Mouse (Mus musculus): ENCODE results near the gene R3hdm2. TPM values are rescaled to one million over a fixed set of nuclear protein-coding genes. Genes with fewer than 3 reads are reported as not detected.

Gene R3hdm2
- total and polyA plus RNA-seq, 3 experiments = 8.2 to 60.6 TPM; not detected in 1

DNA sequence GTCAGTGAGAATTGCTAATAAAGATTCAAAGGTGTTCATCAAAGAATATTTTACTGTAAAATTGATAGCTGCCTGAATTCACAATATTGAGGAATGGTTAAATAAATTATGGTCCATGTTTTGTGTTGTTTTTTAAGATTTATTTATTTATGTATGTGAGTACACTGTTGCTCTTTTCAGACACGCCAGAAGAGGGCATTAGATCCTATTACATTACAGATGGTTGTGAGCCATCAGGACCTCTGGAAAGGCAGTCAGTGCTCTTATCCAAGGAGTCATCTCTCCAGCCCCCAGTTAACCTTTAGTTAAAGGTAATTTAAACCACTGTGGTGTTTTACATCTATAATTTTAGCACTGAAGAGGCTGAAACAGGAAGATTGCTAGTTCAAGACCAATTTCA is 49.4 kb downstream of the R3hdm2 start:
- DNase-seq (ENCODE audit: low read depth, low spot score) = no peak
- Histone ChIP-seq H3K36me3 (ENCODE audit: control insufficient read depth in 1 of 2, insufficient read depth in 2 of 2, low read length in 2 of 2) (peaks cover 5% of the 10 kb centered on the region in 2 experiments; a peak in 3 of 4 replicates), H3K79me2 (ENCODE audit: control insufficient read depth, insufficient read depth, low read length, poor library complexity) (no peaks in the 10 kb centered on the region), H3K4me1 (ENCODE audit: control insufficient read depth in 1 of 2, insufficient read depth in 2 of 2, low read length in 2 of 2) (no peaks in the 10 kb centered on the region; a peak in 1 of 4 replicates), H3K4me3 (ENCODE audit: control insufficient read depth in 1 of 2, insufficient read depth in 1 of 2, low read depth in 2 of 2, low read length in 2 of 2) (no peak overlapping the region), H3K27ac (ENCODE audit: control insufficient read depth, low read depth, low read length) (no peak overlapping the region), H3K27me3 (ENCODE audit: control insufficient read depth in 1 of 2, insufficient read depth in 2 of 2, low read length in 2 of 2) (no peaks in the 10 kb centered on the region), H3K9ac (ENCODE audit: control insufficient read depth, low read depth, low read length, poor library complexity, severe bottlenecking) (no peak overlapping the region), H3K9me3 (replicated peaks; ENCODE audit: insufficient read depth, low read length) (no peaks in the 10 kb centered on the region)
- TF ChIP-seq CTCF (IDR thresholded peaks at IDR 0.05 in 2 of 3, conservative IDR thresholded peaks at IDR 0.05 in 1 of 3; ENCODE audit: control insufficient read depth in 1 of 3, insufficient read depth in 1 of 3, low read depth in 2 of 3, low read length in 3 of 3, poor library complexity in 1 of 3, severe bottlenecking in 1 of 3) = 0 out of 6 replicates have a peak, but pooled peaks of 1 of the 3 experiments have one; percentile 16
- no peak for TF ChIP-seq NRF1 (IDR thresholded peaks at IDR 0.05; ENCODE audit: insufficient read depth, low read depth, low read length, poor library complexity, severe bottlenecking)
- TF ChIP-seq RAD21 (IDR thresholded peaks at IDR 0.05; ENCODE audit: low read depth, low read length) = 0 out of 2 replicates have a peak, but pooled peaks have one; percentile 1
- no peak for TF ChIP-seq MAX (IDR thresholded peaks at IDR 0.05; ENCODE audit: low read length)

DNA sequence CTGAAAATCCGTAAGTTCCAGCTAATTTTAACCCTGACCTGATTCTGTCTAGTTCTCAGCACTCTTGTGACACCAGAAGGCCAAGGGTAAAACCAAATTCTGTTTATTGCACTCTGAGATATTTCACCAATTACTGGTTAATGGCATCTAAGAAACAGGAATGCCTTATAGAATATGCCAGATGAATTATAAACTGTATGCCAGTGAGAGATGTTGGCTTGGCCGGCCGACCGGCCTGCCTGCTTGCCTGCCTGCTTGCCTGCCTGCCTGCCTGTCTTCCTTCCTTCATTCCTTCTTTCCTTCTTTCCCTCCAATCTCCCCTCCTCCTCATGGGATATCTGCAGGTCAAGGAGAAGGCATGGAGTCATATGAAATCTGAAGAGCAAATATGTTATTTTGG is 52.3 kb downstream of the R3hdm2 start:
- Histone ChIP-seq H3K9me3 (replicated peaks; ENCODE audit: insufficient read depth, low read length) (no peaks in the 10 kb centered on the region), H3K27me3 (ENCODE audit: control insufficient read depth in 1 of 2, insufficient read depth in 2 of 2, low read length in 2 of 2) (no peaks in the 10 kb centered on the region), H3K27ac (ENCODE audit: control insufficient read depth, low read depth, low read length) (no peak overlapping the region), H3K36me3 (ENCODE audit: control insufficient read depth in 1 of 2, insufficient read depth in 2 of 2, low read length in 2 of 2) (peaks cover 5 to 11% of the 10 kb centered on the region in 2 experiments; a peak in 3 of 4 replicates), H3K4me1 (ENCODE audit: control insufficient read depth in 1 of 2, insufficient read depth in 2 of 2, low read length in 2 of 2) (peaks cover 4 to 7% of the 10 kb centered on the region in 2 experiments), H3K9ac (ENCODE audit: control insufficient read depth, low read depth, low read length, poor library complexity, severe bottlenecking) (no peak overlapping the region), H3K4me3 (ENCODE audit: control insufficient read depth in 1 of 2, insufficient read depth in 1 of 2, low read depth in 2 of 2, low read length in 2 of 2) (no peak overlapping the region), H3K79me2 (ENCODE audit: control insufficient read depth, insufficient read depth, low read length, poor library complexity) (no peaks in the 10 kb centered on the region)
- no peak for DNase-seq (ENCODE audit: low read depth, low spot score)
- TF ChIP-seq JUND (IDR thresholded peaks at IDR 0.05; ENCODE audit: low read depth, low read length) (no peak), KAT2A (conservative IDR thresholded peaks at IDR 0.05; ENCODE audit: low read depth, low read length) (no peak), MAZ (IDR thresholded peaks at IDR 0.05; ENCODE audit: low read depth, low read length) (no peak)

DNA sequence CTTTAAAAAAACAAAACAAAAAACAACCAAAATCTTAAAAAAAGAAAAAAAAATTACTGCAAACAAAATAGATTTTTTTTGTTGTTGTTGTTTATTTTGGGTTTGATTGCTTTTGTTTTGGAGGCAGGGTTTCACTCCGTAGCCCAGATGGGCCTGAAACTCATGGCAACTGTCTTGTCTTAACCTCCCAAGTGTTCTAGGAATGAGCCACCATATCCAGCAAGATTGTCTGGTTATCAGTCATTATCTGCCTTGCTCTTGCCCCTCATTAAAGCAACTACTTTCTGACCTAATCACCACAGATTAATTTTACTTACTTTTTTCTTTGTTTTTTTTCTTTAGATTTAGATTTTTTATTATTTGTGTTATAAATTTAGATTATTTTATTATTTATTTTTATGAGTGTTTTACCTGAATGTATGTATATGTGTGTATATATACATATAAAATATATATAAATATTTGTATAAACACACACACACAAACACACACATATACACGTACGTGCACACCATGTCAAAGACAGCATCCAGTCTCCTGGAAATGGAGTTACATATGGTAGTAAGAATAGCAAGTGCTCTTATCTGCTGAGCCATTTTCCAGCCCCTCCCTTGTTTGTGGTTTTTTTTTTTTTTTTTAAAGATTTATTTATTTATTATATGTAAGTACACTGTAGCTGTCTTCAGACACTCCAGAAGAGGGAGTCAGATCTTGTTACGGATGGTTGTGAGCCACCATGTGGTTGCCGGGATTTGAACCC is 57.4 kb downstream of the R3hdm2 start:
- H3K79me2 ChIP-seq (ENCODE audit: control insufficient read depth, insufficient read depth, low read length, poor library complexity) = no peaks in the 10 kb centered on the region
- H3K36me3 ChIP-seq (ENCODE audit: control insufficient read depth in 1 of 2, insufficient read depth in 2 of 2, low read length in 2 of 2) = peaks cover 5 to 15% of the 10 kb centered on the region in 2 experiments
- no peaks in the 10 kb centered on the region for H3K27me3 ChIP-seq (ENCODE audit: control insufficient read depth in 1 of 2, insufficient read depth in 2 of 2, low read length in 2 of 2)
- H3K9me3 ChIP-seq (replicated peaks; ENCODE audit: insufficient read depth, low read length) = no peaks in the 10 kb centered on the region
- peak; percentile 40 for DNase-seq (ENCODE audit: low read depth, low spot score)
- no peak overlapping the region for H3K9ac ChIP-seq (ENCODE audit: control insufficient read depth, low read depth, low read length, poor library complexity, severe bottlenecking)
- TF ChIP-seq ZNF384 (IDR thresholded peaks at IDR 0.05; ENCODE audit: low read depth, low read length) (peak; percentile 79), ZMIZ1 (IDR thresholded peaks at IDR 0.05; ENCODE audit: low read depth, low read length) (no peak)
- peaks cover 12 to 14% of the 10 kb centered on the region in 2 experiments for H3K4me1 ChIP-seq (ENCODE audit: control insufficient read depth in 1 of 2, insufficient read depth in 2 of 2, low read length in 2 of 2)
- no peak overlapping the region for H3K4me3 ChIP-seq (ENCODE audit: control insufficient read depth in 1 of 2, insufficient read depth in 1 of 2, low read depth in 2 of 2, low read length in 2 of 2)
- H3K27ac ChIP-seq (ENCODE audit: control insufficient read depth, low read depth, low read length) = no peak overlapping the region

Measured in MEL (cell line).